Mouse (Mus musculus) bone marrow, adult 2 months (tissue): ENCODE data around the gene Trpm8.

Experiments used
- CTCF ChIP-seq: fragments of 200-500 bp; IDR thresholded peaks from 2 replicates; pipeline ENCODE4 v1.5.1; 2011; ENCODE audit warnings: low read length, control low read depth; ENCODE audit not compliant: control insufficient read depth, insufficient read depth
- POLR2A ChIP-seq: fragments of 200-500 bp; IDR thresholded peaks from 2 replicates; pipeline ENCODE4 v1.6.1; 2011; ENCODE audit warnings: low read depth, mild to moderate bottlenecking, control low read depth, low read length, borderline replicate concordance; ENCODE audit not compliant: control insufficient read depth

DNA sequence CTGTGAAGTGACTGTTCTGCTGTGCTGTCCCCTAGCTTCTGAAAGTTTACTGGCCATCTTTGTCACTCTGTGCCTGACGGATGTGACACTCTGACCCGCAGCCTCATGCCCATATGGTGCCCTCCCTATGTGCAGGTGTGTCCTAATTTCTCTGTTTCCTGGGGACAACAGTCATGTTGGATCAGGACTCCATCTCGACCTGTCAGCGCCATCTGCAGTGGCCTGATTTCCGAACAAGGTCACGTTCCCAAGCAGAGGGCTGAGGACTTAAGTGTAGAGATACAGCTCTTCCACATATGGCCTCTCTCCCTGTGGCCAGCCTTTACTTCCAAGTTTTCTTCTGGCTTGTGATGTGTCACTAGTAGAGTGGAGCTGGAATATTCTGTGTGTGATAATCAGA is 79.2 kb downstream of the Trpm8 start:
- TF ChIP-seq CTCF: no peak
- no peak for TF ChIP-seq POLR2A
